Mouse (Mus musculus): ENCODE measurements around the gene Tjp2.

DNA sequence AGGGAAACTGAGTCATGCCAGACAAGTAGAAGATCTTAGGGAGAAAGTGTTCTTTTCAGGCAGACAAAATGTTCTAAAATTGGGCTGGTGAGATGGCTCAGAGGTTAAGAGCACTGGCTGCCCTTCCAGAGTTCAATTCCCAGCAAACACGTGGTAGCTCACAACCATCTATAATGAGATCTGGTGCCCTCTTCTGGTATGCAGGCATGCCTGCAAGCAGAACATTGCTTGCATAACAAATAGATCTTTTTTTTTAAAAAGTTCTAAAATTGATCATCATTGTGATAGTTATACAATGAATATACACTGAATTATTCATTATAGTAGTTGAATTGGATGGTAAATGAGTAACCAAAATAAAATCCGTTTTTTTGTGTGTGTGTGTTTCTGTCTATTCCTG is 6.5 kb downstream of the Tjp2 start:
- TF ChIP-seq ZC3H11A (IDR thresholded peaks at IDR 0.05; ENCODE audit: low read depth, low read length) (no peak), SMC3 (IDR thresholded peaks at IDR 0.05; ENCODE audit: low read depth, low read length) (peak; percentile 39; the same call in 1 of the 2 replicates), CTCF (conservative IDR thresholded peaks at IDR 0.05 in 1 of 2, IDR thresholded peaks at IDR 0.05 in 1 of 2; ENCODE audit: low read depth in 2 of 2, low read length in 2 of 2) (peak; percentile 36 to 61; a peak in 2 of 4 replicates), TCF12 (IDR thresholded peaks at IDR 0.05; ENCODE audit: low read depth, low read length) (no peak), CHD2 (IDR thresholded peaks at IDR 0.05; ENCODE audit: low read length) (no peak), HCFC1 (IDR thresholded peaks at IDR 0.05; ENCODE audit: low read depth, low read length) (no peak)
